Mouse (Mus musculus): ENCODE data around the gene E330017A01Rik. TPM values are rescaled to one million over a fixed set of nuclear protein-coding genes. Genes with fewer than 3 reads are reported as not detected.

The E330017A01Rik gene
- polyA plus RNA-seq, 1 experiment from 2014 or later = not detected

DNA sequence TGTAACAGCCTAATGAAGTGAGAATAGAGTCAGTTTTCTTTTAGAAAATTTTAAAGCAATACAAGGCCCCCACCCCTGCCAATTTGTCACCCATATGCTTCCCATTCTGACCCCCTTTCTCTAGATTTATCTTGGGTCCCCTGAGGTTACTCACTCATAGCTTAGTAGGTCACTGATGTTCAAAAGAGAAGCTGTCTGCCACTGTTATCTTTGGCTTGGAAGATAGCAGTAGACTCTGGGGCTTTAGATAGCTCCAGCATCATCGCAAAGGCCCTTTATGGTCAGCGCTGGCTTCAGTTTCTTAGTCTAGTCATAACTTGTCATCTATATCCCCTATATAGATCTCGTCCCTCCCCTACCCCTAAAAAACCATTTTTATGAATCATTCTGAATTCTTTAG, 38.1 kb upstream of the E330017A01Rik start:
- Histone ChIP-seq H3K4me2 (ENCODE audit: low read depth, low read length) (no peak overlapping the region), H3K4me3 (ENCODE audit: low read depth, low read length) (no peak overlapping the region), H3K9me3 (replicated peaks; ENCODE audit: control insufficient read depth, low read length) (no peaks in the 10 kb centered on the region), H3K9ac (replicated peaks; ENCODE audit: low read length) (no peak overlapping the region), H3K27ac (replicated peaks; ENCODE audit: low read depth, low read length) (no peak overlapping the region), H3K27me3 (ENCODE audit: control insufficient read depth, insufficient read depth, low read length) (no peaks in the 10 kb centered on the region), H3K4me1 (ENCODE audit: control insufficient read depth, insufficient read depth, low read length) (no peaks in the 10 kb centered on the region), H3K36me3 (replicated peaks; ENCODE audit: control insufficient read depth, insufficient read depth, low read depth, low read length) (peaks cover 4% of the 10 kb centered on the region; the same call in 1 of the 2 replicates)
- DNase-seq (ENCODE audit: low spot score) (no peak), ATAC-seq (replicated peaks; ENCODE audit: insufficient number of reproducible peaks, low FRiP score, low TSS enrichment, low read depth) (no peak)
- 96% methylated on average over 3 of the region's 3 CpGs for WGBS

DNA sequence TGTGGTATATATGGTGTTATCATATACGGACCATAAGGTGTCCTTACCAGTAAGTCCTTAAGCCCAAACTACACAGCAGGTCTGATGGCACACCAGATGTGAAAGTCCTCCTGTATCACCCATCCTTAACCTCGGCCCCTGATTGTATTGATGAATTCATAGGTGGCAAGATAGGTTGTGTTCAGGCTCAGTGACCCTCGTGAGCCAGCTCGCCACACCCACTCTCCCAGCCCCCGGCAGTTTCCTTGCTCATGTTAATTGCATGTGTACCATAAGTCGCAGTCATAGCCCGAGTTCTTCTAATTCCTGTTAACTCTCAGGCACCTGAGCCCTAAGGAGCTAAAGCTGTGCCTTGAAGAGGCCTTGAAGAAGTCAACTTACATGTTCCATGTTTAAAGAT, 37.6 kb upstream of the E330017A01Rik start:
- H3K9me3 ChIP-seq (replicated peaks; ENCODE audit: control insufficient read depth, low read length) = no peaks in the 10 kb centered on the region
- no peaks in the 10 kb centered on the region for H3K27me3 ChIP-seq (ENCODE audit: control insufficient read depth, insufficient read depth, low read length)
- 84% methylated on average over 7 of the region's 7 CpGs for WGBS
- H3K9ac ChIP-seq (replicated peaks; ENCODE audit: low read length) = no peak overlapping the region
- DNase-seq (ENCODE audit: low spot score) = no peak
- no peak overlapping the region for H3K27ac ChIP-seq (replicated peaks; ENCODE audit: low read depth, low read length)
- ATAC-seq (replicated peaks; ENCODE audit: insufficient number of reproducible peaks, low FRiP score, low TSS enrichment, low read depth) = no peak
- H3K36me3 ChIP-seq (replicated peaks; ENCODE audit: control insufficient read depth, insufficient read depth, low read depth, low read length) = peaks cover 4% of the 10 kb centered on the region; the same call in 1 of the 2 replicates
- H3K4me2 ChIP-seq (ENCODE audit: low read depth, low read length) = no peak overlapping the region
- no peaks in the 10 kb centered on the region for H3K4me1 ChIP-seq (ENCODE audit: control insufficient read depth, insufficient read depth, low read length)
- H3K4me3 ChIP-seq (ENCODE audit: low read depth, low read length) = no peak overlapping the region

DNA sequence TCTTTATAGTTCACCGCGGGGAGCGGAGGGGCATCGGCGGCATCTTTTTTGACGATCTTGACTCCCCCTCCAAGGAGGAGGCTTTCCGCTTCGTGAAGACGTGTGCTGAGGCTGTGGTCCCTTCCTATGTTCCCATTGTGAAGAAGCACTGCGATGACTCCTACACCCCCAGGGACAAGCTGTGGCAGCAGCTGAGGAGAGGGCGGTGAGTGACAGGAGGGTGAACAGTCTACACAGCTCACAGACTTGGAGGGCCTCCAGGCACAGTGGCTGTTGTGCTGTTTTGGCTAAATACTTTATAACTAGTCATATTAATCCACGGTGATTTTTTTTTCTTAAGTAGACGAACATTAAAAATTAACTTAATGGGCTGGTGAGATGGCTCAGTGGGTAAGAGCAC, 36.7 kb upstream of the E330017A01Rik start:
- Histone ChIP-seq H3K9me3 (replicated peaks; ENCODE audit: control insufficient read depth, low read length) (no peaks in the 10 kb centered on the region), H3K4me2 (ENCODE audit: low read depth, low read length) (no peak overlapping the region), H3K36me3 (replicated peaks; ENCODE audit: control insufficient read depth, insufficient read depth, low read depth, low read length) (peaks cover 4% of the 10 kb centered on the region; the same call in 1 of the 2 replicates), H3K4me3 (ENCODE audit: low read depth, low read length) (no peak overlapping the region), H3K9ac (replicated peaks; ENCODE audit: low read length) (no peak overlapping the region), H3K27ac (replicated peaks; ENCODE audit: low read depth, low read length) (no peak overlapping the region), H3K4me1 (ENCODE audit: control insufficient read depth, insufficient read depth, low read length) (no peaks in the 10 kb centered on the region), H3K27me3 (ENCODE audit: control insufficient read depth, insufficient read depth, low read length) (no peaks in the 10 kb centered on the region)
- ATAC-seq (replicated peaks; ENCODE audit: insufficient number of reproducible peaks, low FRiP score, low TSS enrichment, low read depth) (no peak), DNase-seq (ENCODE audit: low spot score) (no peak)
- WGBS = 96% methylated on average over 13 of the region's 13 CpGs

DNA sequence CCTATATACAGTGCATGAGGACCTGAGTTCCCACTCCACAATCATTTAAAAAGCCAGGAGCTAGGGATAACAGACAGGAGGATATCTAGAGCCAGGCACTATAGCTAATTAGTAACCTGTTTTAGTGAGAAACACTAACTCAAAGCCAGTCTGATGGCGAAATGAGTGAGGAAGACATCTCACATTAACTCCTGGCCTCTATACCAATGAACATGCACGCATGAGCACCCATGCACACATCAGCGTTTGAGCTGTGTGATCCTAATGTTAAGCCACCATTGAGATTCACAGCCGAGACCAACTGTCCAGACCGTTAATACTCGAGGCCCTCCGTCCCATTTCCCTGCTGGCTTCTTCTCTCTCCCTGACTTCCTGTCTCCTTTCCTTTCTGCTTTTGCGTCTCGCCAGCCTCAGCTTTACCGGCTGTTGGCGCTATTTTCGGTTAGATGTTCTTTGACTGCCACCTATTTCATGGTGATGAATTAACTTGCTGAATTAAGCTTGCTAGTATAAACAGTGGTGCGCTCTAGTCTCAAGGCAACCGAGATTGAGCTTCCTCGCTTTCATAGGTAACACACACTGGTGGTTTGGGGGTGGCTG, 35.4 kb upstream of the E330017A01Rik start:
- Histone ChIP-seq H3K27me3 (ENCODE audit: control insufficient read depth, insufficient read depth, low read length) (no peaks in the 10 kb centered on the region), H3K4me3 (ENCODE audit: low read depth, low read length) (no peak overlapping the region), H3K4me2 (ENCODE audit: low read depth, low read length) (no peak overlapping the region), H3K9me3 (replicated peaks; ENCODE audit: control insufficient read depth, low read length) (no peaks in the 10 kb centered on the region), H3K4me1 (ENCODE audit: control insufficient read depth, insufficient read depth, low read length) (no peaks in the 10 kb centered on the region), H3K9ac (replicated peaks; ENCODE audit: low read length) (no peak overlapping the region), H3K27ac (replicated peaks; ENCODE audit: low read depth, low read length) (no peak overlapping the region), H3K36me3 (replicated peaks; ENCODE audit: control insufficient read depth, insufficient read depth, low read depth, low read length) (peaks cover 4% of the 10 kb centered on the region; the same call in 1 of the 2 replicates)
- ATAC-seq (replicated peaks; ENCODE audit: insufficient number of reproducible peaks, low FRiP score, low TSS enrichment, low read depth) = no peak
- WGBS = 95% methylated on average over 15 of the region's 15 CpGs
- DNase-seq (ENCODE audit: low spot score) = no peak

DNA sequence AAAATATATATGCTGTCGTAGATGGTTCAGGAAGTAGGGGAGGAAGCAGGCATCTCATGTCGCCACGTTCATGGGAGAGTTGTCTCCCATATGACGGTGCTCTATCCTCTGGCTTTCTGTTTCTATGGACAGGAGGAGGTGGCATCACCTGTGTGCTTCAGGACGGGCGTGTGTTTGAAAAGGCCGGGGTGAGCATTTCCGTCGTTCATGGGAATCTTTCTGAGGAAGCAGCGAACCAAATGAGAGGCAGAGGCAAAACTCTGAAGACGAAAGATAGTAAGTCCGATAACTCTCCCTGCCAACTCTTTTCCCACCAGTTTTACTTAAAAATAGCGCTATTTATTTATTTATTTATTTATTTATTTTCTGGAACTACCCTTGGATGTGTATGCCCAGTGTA, 33.9 kb upstream of the E330017A01Rik start:
- peaks cover 4% of the 10 kb centered on the region; the same call in 1 of the 2 replicates for H3K36me3 ChIP-seq (replicated peaks; ENCODE audit: control insufficient read depth, insufficient read depth, low read depth, low read length)
- no peak overlapping the region for H3K27ac ChIP-seq (replicated peaks; ENCODE audit: low read depth, low read length)
- no peaks in the 10 kb centered on the region for H3K4me1 ChIP-seq (ENCODE audit: control insufficient read depth, insufficient read depth, low read length)
- H3K4me3 ChIP-seq (ENCODE audit: low read depth, low read length) = no peak overlapping the region
- no peak for DNase-seq (ENCODE audit: low spot score)
- WGBS = 93% methylated on average over 13 of the region's 13 CpGs
- H3K9me3 ChIP-seq (replicated peaks; ENCODE audit: control insufficient read depth, low read length) = no peaks in the 10 kb centered on the region
- no peak overlapping the region for H3K9ac ChIP-seq (replicated peaks; ENCODE audit: low read length)
- ATAC-seq (replicated peaks; ENCODE audit: insufficient number of reproducible peaks, low FRiP score, low TSS enrichment, low read depth) = no peak
- H3K4me2 ChIP-seq (ENCODE audit: low read depth, low read length) = no peak overlapping the region
- H3K27me3 ChIP-seq (ENCODE audit: control insufficient read depth, insufficient read depth, low read length) = no peaks in the 10 kb centered on the region

DNA sequence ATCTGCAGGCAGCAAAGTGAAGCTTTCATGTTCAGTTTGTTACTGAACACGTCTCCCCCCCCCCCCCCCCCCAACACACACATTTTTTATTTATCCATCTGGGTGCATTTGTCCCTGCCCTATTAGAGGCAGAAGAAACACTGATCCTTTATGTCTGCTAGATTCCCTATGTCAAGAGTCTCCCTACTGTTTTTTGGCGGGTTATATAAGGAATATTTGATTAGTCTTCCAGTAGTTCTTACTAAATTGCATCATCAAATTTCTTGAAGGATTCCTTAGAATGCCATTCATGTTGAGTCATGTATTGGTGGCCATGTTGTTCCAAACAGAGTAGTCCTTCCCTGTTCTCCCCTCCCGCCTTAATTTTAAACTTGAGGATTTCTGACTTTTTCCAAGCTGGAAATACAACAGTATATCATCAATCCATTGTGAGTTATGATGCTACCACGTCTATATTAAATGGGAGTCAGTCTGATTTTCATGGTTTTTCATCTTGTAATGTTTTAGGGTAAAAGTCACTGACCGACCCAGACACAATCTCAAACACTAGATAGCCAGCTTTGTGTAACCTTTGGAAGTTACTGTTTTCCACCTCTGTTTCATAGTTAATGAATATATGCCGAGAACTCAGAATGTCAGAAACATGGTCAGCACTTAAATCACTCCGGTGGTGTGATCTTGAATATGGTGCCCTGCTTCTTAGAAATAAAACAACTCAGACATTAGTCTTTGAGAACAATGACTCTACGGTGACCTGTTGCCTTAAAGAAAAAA, 32.9 kb upstream of the E330017A01Rik start:
- Histone ChIP-seq H3K27me3 (ENCODE audit: control insufficient read depth, insufficient read depth, low read length) (no peaks in the 10 kb centered on the region), H3K4me2 (ENCODE audit: low read depth, low read length) (peak overlapping the region; percentile 77), H3K4me1 (ENCODE audit: control insufficient read depth, insufficient read depth, low read length) (no peaks in the 10 kb centered on the region), H3K36me3 (replicated peaks; ENCODE audit: control insufficient read depth, insufficient read depth, low read depth, low read length) (peaks cover 4% of the 10 kb centered on the region; the same call in 1 of the 2 replicates), H3K27ac (replicated peaks; ENCODE audit: low read depth, low read length) (no peak overlapping the region), H3K9ac (replicated peaks; ENCODE audit: low read length) (peak overlapping the region; percentile 89; the same call in 1 of the 2 replicates), H3K9me3 (replicated peaks; ENCODE audit: control insufficient read depth, low read length) (no peaks in the 10 kb centered on the region), H3K4me3 (ENCODE audit: low read depth, low read length) (peak overlapping the region; percentile 94; the same call in 1 of the 2 replicates)
- no peak for ATAC-seq (replicated peaks; ENCODE audit: insufficient number of reproducible peaks, low FRiP score, low TSS enrichment, low read depth)
- 70% methylated on average over 8 of the region's 8 CpGs for WGBS
- no peak for DNase-seq (ENCODE audit: low spot score)

DNA sequence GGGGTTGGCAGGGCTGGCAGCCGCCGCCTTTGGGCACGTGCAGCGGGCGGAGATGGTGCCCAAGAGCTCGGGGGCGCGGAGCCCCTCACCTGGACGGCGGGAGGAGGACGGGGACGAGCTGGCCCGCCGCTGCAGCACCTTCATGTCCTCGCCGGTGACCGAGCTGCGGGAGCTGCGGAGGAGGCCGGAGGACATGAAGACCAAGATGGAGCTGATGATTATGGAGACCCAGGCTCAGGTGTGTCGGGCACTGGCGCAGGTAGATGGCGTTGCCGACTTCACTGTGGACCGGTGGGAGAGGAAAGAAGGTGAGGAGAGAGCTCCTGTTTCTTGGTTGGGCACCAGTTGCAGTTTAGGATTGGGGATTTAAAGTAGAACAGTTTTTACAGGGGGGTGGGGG, 32.1 kb upstream of the E330017A01Rik start:
- DNase-seq (ENCODE audit: low spot score) = peak; percentile 18
- Histone ChIP-seq H3K9ac (replicated peaks; ENCODE audit: low read length) (peak overlapping the region; percentile 89), H3K4me1 (ENCODE audit: control insufficient read depth, insufficient read depth, low read length) (no peaks in the 10 kb centered on the region), H3K4me3 (ENCODE audit: low read depth, low read length) (peak overlapping the region; percentile 94), H3K27ac (replicated peaks; ENCODE audit: low read depth, low read length) (0 out of 2 replicates have a peak overlapping the region, but pooled peaks have one; percentile 59), H3K4me2 (ENCODE audit: low read depth, low read length) (peak overlapping the region; percentile 77), H3K9me3 (replicated peaks; ENCODE audit: control insufficient read depth, low read length) (no peaks in the 10 kb centered on the region), H3K27me3 (ENCODE audit: control insufficient read depth, insufficient read depth, low read length) (no peaks in the 10 kb centered on the region), H3K36me3 (replicated peaks; ENCODE audit: control insufficient read depth, insufficient read depth, low read depth, low read length) (peaks cover 4% of the 10 kb centered on the region; the same call in 1 of the 2 replicates)
- 1% methylated on average over 24 of the region's 25 CpGs for WGBS
- ATAC-seq (replicated peaks; ENCODE audit: insufficient number of reproducible peaks, low FRiP score, low TSS enrichment, low read depth) = peak; percentile 35
